Mouse (Mus musculus) heart, adult 2 months (tissue): Measurements from ENCODE around the gene Ltb4r1.

Experiments
- CTCF ChIP-seq: fragments of 200-600 bp; IDR thresholded peaks from 2 replicates; pipeline ENCODE4 v1.8.1; 2022; ENCODE audit warnings: antibody characterized with exemption, mild to moderate bottlenecking, moderate library complexity
- POLR2A ChIP-seq: fragments of 200-500 bp; IDR thresholded peaks from 2 replicates; pipeline ENCODE4 v1.6.1; 2011; ENCODE audit warnings: mild to moderate bottlenecking, low read depth, low read length, control low read depth; ENCODE audit not compliant: insufficient read depth

DNA sequence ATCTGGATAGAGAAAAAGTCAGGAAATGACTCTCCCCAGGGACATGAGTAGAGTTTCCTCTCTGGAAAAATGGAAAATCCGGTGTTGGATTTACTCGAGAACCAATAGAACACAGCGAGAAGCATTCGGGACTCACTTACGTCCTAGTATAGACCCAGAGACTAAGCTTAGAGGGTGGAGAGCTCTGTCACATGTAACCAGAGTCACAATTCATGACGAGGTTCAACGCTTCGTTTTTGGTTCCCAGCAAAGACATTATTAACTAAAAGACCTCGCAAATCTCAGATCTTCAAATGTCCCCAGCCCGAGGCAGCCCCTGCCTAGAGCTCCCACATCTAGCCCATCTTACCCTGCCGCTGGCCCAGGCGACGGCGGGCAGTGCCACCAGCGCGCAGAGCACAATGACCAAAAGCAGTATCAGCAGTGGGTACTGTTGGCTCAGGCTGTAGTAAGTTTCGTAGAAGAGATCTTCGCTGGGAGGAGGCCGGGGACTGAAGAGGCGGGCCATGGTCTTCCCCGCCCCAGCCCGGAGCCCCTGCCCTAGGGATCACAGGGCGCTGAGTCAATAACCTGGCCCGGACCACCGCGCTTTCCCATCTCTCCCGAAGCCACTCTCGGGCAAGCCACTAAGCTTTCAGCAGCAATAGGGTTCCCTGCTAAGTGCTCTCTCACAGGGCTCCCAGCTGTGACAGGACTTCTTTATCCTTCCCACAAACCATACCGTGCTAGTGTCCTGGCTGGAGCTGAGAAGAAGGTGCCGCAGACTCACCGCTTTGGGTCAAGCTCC is 17.6 kb downstream of the Ltb4r1 start:
- TF ChIP-seq CTCF = no peak
- TF ChIP-seq POLR2A = peak; percentile 73; the same call in 1 of the 2 replicates
